Mouse (Mus musculus) heart, embryonic 12.5 days (tissue): ENCODE measurements around the gene Mark4. TPM values are rescaled to one million over a fixed set of nuclear protein-coding genes. Genes with fewer than 3 reads are reported as not detected.

Experiments used
- ATAC-seq: fragments of 200-750 bp; cut with Nextera tagmentation; 2 replicates; pipeline ENCODE4 v1.8.0; 2017; ENCODE audit warnings: moderate TSS enrichment, moderate library complexity; ENCODE audit not compliant: insufficient number of reproducible peaks, low FRiP score
- H3K27ac ChIP-seq: fragments of 300-500 bp; sonication (generic); 2 replicates; pipeline ENCODE4 v1.5.1; 2016; ENCODE audit warnings: mild to moderate bottlenecking, moderate library complexity; ENCODE audit not compliant: poor library complexity, severe bottlenecking
- H3K27me3 ChIP-seq: fragments of 300-500 bp; sonication (generic); replicated peaks from 2 replicates; pipeline ENCODE4 v1.6.1; 2016; ENCODE audit warnings: mild to moderate bottlenecking, moderate library complexity
- H3K36me3 ChIP-seq: fragments of 300-500 bp; sonication (generic); 2 replicates; pipeline ENCODE4 v1.6.1; 2016; ENCODE audit warnings: mild to moderate bottlenecking, moderate library complexity
- H3K4me1 ChIP-seq: fragments of 300-500 bp; sonication (generic); replicated peaks from 2 replicates; pipeline ENCODE4 v1.6.1; 2016; ENCODE audit warnings: mild to moderate bottlenecking
- H3K4me2 ChIP-seq: fragments of 300-500 bp; sonication (generic); 2 replicates; pipeline ENCODE4 v1.6.1; 2016; ENCODE audit warnings: mild to moderate bottlenecking, moderate library complexity
- H3K4me3 ChIP-seq: fragments of 300-500 bp; sonication (generic); 2 replicates; pipeline ENCODE4 v1.5.1; 2016; ENCODE audit warnings: mild to moderate bottlenecking
- H3K9ac ChIP-seq: fragments of 300-500 bp; sonication (generic); 2 replicates; pipeline ENCODE4 v1.6.1; 2016; ENCODE audit warnings: mild to moderate bottlenecking, moderate library complexity
- H3K9me3 ChIP-seq: fragments of 300-500 bp; sonication (generic); replicated peaks from 2 replicates; pipeline ENCODE4 v1.6.1; 2016; ENCODE audit warnings: mild to moderate bottlenecking, moderate library complexity
- WGBS: fragments of 180-500 bp; shearing (Covaris S2); methylation state at CpG from one replicate; pipeline ENCODE4 v1.1.7; 2016; 5-methylcytosine and 5-hydroxymethylcytosine counted together
- polyA plus RNA-seq: library from polyadenylated mRNA; unstranded; fragments of >200 nt; fragmentation: Nextera tagmentation; extraction: Ambion mirVana; gene quantifications from 2 replicates; pipeline ENCODE4 v1.2.1, GENCODE M21; 2016

Gene Mark4
- polyA plus RNA-seq, 1 experiment from 2014 or later = 11.4 TPM

GRCm38 (mm10) chr7:19436276-19436675 is 22.3 kb downstream of the Mark4 start:
- Histone ChIP-seq H3K4me3 (no peak overlapping the region), H3K4me2 (no peak overlapping the region), H3K27ac (no peak overlapping the region), H3K4me1 (no peaks in the 10 kb centered on the region), H3K9ac (no peak overlapping the region), H3K27me3 (no peaks in the 10 kb centered on the region), H3K9me3 (peaks cover 13% of the 10 kb centered on the region), H3K36me3 (peaks cover 97% of the 10 kb centered on the region)
- WGBS = 94% methylated on average over 2 of the region's 2 CpGs
- ATAC-seq = no peak

DNA sequence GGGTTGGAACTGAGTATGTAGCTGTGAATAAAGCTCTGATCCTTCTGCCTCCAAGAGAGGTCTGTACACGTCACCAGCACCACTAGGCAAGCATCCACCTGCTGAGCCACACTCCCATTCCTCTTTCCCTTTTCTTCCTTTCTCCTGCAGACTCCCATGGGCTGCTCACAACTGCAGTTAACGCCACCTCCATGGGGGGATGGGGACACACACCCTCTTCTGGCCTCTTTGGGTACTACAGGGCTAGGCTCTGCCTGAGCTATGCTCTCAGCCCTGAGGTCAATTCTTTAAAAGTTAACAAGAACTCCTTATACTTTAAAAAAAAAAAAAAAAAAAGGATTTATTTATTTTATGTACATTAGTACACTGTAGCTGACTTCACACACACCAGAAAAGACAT is 26.1 kb downstream of the Mark4 start:
- Histone ChIP-seq H3K4me2 (no peak overlapping the region), H3K27me3 (no peaks in the 10 kb centered on the region), H3K36me3 (peaks cover 97% of the 10 kb centered on the region), H3K9ac (no peak overlapping the region), H3K4me1 (no peaks in the 10 kb centered on the region), H3K9me3 (peaks cover 13% of the 10 kb centered on the region), H3K4me3 (no peak overlapping the region), H3K27ac (no peak overlapping the region)
- ATAC-seq = no peak
- WGBS = 93% methylated on average over 2 of the region's 2 CpGs

GRCm38 (mm10) chr7:19430402-19430801 is 28.2 kb downstream of the Mark4 start:
- Histone ChIP-seq H3K9ac (no peak overlapping the region), H3K36me3 (peaks cover 97% of the 10 kb centered on the region), H3K4me2 (no peak overlapping the region), H3K27ac (no peak overlapping the region), H3K9me3 (peaks cover 13% of the 10 kb centered on the region), H3K4me1 (no peaks in the 10 kb centered on the region), H3K27me3 (no peaks in the 10 kb centered on the region), H3K4me3 (no peak overlapping the region)
- no peak for ATAC-seq
- 88% methylated on average over 6 of the region's 6 CpGs for WGBS

DNA sequence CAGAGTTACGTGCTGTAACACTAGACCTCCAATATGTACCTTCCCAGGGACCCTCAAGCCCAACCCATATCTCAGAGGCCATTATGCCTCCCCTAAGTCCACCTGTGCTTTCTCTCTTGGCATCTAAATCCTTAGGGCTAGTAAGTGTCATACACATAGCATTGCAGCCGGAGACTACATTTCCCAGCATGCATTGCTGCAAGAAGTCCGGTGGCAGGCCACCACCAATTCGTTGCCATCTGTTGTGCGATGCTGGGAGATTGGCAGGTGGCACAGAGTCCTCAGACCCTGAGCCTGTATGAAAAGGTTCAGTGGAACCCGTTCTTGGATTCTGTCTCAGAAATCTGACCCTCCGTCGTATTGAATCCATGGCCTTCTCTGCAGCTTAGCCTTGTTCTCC is 28.9 kb downstream of the Mark4 start:
- 75% methylated on average over 8 of the region's 8 CpGs for WGBS
- Histone ChIP-seq H3K9ac (no peak overlapping the region), H3K4me2 (no peak overlapping the region), H3K36me3 (peaks cover 97% of the 10 kb centered on the region), H3K4me1 (no peaks in the 10 kb centered on the region), H3K9me3 (peaks cover 13% of the 10 kb centered on the region), H3K4me3 (no peak overlapping the region), H3K27me3 (no peaks in the 10 kb centered on the region), H3K27ac (no peak overlapping the region)
- ATAC-seq = no peak

- Histone ChIP-seq H3K9me3 (peaks cover 9% of the 10 kb centered on the region), H3K9ac (no peak overlapping the region), H3K4me3 (no peak overlapping the region), H3K4me1 (no peaks in the 10 kb centered on the region), H3K4me2 (no peak overlapping the region), H3K36me3 (peaks cover 85% of the 10 kb centered on the region), H3K27me3 (no peaks in the 10 kb centered on the region), H3K27ac (no peak overlapping the region)
- 76% methylated on average over 15 of the region's 15 CpGs for WGBS
- ATAC-seq = no peak
Observed at GRCm38 (mm10) chr7:19427999-19428650, 30.5 kb downstream of the Mark4 start.

DNA sequence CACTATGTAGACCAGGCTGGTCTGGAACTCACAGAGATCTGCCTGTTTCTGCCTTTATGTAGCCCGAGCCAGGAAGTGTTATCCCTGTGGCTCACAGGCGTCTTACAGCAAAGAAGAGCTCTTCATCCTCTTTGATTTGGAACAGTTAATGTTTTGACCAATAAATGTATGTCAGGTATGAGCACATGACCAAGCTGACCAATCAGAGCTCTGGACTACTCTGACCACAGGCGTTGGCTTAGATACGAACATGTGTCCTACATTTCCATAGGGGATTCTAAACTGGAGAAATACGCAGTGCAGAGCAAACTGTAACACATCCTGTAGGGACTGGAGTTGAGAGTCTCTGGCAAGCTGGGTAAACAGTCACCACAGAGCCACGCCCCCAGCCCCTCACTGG is 31.7 kb downstream of the Mark4 start:
- Histone ChIP-seq H3K4me2 (no peak overlapping the region), H3K27me3 (no peaks in the 10 kb centered on the region), H3K27ac (no peak overlapping the region), H3K9ac (no peak overlapping the region), H3K4me3 (no peak overlapping the region), H3K36me3 (peaks cover 73% of the 10 kb centered on the region), H3K9me3 (no peaks in the 10 kb centered on the region), H3K4me1 (no peaks in the 10 kb centered on the region)
- no peak for ATAC-seq
- WGBS = 84% methylated on average over 6 of the region's 6 CpGs

DNA sequence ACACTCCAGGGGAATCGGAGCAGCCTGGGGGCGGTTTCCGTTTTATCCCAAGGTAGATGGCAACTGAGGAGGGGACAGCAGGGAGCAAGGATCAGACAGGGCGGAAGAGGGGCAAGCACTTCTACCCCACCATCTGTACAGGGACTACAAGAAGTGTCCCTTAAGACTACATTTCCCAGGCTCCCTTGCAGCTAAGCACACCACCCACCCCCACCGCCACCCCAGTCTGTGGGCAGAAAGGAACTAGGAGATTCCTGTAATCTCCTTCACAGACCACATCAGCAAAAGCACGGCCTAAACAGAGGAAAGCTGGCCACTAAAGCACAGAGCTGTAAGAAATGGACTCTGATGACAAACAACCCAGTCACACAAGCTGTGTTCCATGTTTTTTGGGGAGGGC is 32.3 kb downstream of the Mark4 start:
- H3K4me1 ChIP-seq = 0 out of 2 replicates have a peak, but pooled peaks cover 4% of the 10 kb centered on the region
- H3K27me3 ChIP-seq = no peaks in the 10 kb centered on the region
- H3K36me3 ChIP-seq = peaks cover 68% of the 10 kb centered on the region
- no peak overlapping the region for H3K4me2 ChIP-seq
- H3K9ac ChIP-seq = no peak overlapping the region
- H3K27ac ChIP-seq = no peak overlapping the region
- no peak for ATAC-seq
- no peaks in the 10 kb centered on the region for H3K9me3 ChIP-seq
- WGBS = 70% methylated on average over 6 of the region's 6 CpGs
- no peak overlapping the region for H3K4me3 ChIP-seq

DNA sequence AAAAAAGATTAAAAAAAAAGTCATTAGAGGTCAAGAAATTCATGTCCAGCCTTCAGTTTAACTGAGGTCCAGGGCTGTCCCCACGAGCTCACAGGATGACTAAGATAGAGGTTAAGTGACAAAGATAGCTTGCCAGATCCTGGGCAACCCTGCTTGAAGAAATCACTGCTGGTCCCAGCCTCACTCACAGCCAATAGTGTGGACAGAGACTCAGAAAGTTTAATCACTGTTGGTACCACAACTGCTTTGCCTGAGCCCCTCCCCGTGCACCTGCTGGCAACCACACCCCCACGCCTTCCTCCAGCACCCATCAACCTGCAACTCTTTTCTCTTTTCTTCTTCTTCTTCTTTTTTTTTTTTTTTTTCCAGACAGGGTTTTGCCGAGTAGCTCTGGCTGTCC is 34.6 kb downstream of the Mark4 start:
- Histone ChIP-seq H3K9me3 (no peaks in the 10 kb centered on the region), H3K27me3 (peaks cover 19% of the 10 kb centered on the region), H3K4me3 (no peak overlapping the region), H3K4me1 (peaks cover 15% of the 10 kb centered on the region), H3K27ac (no peak overlapping the region), H3K36me3 (peaks cover 47% of the 10 kb centered on the region), H3K4me2 (no peak overlapping the region), H3K9ac (no peak overlapping the region)
- ATAC-seq = no peak
- 52% methylated on average over 4 of the region's 4 CpGs for WGBS

DNA sequence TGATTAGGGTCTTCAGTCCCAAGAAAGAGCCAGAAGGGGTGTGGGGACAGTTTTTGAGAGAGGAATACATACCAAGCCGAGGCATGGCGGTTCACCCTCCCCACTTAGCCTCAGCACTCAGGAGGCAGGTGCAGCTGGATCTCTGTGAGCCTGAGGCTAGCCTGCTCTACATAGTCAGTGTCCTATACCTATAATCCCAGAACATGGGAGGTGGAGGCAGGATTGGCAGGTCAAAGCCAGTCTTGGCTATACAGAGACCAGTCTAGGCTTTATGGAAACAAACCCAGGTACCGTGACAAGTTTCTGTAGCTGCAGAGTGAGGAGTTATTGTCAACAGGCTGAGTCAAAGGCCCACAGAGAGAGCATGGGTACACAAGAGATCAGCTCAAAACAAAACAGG is 35.5 kb downstream of the Mark4 start:
- Histone ChIP-seq H3K9ac (no peak overlapping the region), H3K27me3 (peaks cover 29% of the 10 kb centered on the region), H3K27ac (no peak overlapping the region), H3K9me3 (no peaks in the 10 kb centered on the region), H3K36me3 (peaks cover 38% of the 10 kb centered on the region), H3K4me3 (no peak overlapping the region), H3K4me1 (peaks cover 15% of the 10 kb centered on the region), H3K4me2 (no peak overlapping the region)
- no peak for ATAC-seq
- WGBS = 89% methylated on average over 3 of the region's 3 CpGs

- H3K27me3 ChIP-seq = peaks cover 42% of the 10 kb centered on the region
- H3K4me2 ChIP-seq = peak overlapping the region; percentile 85
- whole genome bisulfite sequencing = 12% methylated on average over 43 of the region's 43 CpGs
- ATAC-seq = peak; percentile 92
- no peak overlapping the region for H3K27ac ChIP-seq
- peaks cover 17% of the 10 kb centered on the region for H3K36me3 ChIP-seq
- H3K4me1 ChIP-seq = peaks cover 19% of the 10 kb centered on the region
- H3K9ac ChIP-seq = 0 out of 2 replicates have a peak overlapping the region, but pooled peaks have one; percentile 55
- H3K4me3 ChIP-seq = peak overlapping the region; percentile 50
- H3K9me3 ChIP-seq = no peaks in the 10 kb centered on the region
Observed at GRCm38 (mm10) chr7:19420821-19421636, 37.6 kb downstream of the Mark4 start.

DNA sequence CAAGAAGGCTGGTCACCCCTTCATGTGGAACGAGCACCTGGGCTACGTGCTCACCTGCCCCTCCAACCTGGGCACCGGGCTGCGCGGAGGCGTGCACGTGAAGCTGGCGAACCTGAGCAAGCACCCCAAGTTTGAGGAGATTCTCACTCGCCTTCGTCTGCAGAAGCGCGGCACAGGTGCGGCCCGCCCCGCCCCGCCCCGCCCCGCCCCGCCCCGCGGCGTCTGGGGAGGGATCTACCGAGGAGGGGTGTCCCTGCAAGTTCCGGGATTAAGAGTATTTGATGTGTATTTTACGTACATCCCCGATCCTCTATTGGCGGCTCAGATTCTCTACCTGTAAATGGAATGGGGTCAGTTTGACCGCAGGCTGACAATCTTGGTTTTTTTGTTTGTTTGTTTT is 38.5 kb downstream of the Mark4 start:
- H3K27me3 ChIP-seq = peaks cover 42% of the 10 kb centered on the region
- H3K36me3 ChIP-seq = peaks cover 8% of the 10 kb centered on the region
- H3K4me1 ChIP-seq = peaks cover 19% of the 10 kb centered on the region
- WGBS = 8% methylated on average over 28 of the region's 28 CpGs
- peak overlapping the region; percentile 22 for H3K4me3 ChIP-seq
- H3K9ac ChIP-seq = no peak overlapping the region
- H3K27ac ChIP-seq = no peak overlapping the region
- peak overlapping the region; percentile 50 for H3K4me2 ChIP-seq
- no peak for ATAC-seq
- H3K9me3 ChIP-seq = no peaks in the 10 kb centered on the region
